Mouse (Mus musculus): ENCODE measurements around the gene Shank2. TPM values are rescaled to one million over a fixed set of nuclear protein-coding genes. Genes with fewer than 3 reads are reported as not detected.

The Shank2 gene
- polyA plus RNA-seq, 1 experiment from 2014 or later, result 1.2 TPM

GRCm38 (mm10) chr7:144441466-144441865, 439.7 kb downstream of the Shank2 start:
- Histone ChIP-seq H3K9ac (replicated peaks; ENCODE audit: low read depth, low read length) (no peak overlapping the region), H3K4me3 (ENCODE audit: low read depth, low read length) (no peak overlapping the region), H3K4me2 (replicated peaks; ENCODE audit: low read depth, low read length) (no peak overlapping the region), H3K4me1 (ENCODE audit: control insufficient read depth, insufficient read depth, low read length) (no peaks in the 10 kb centered on the region), H3K9me3 (ENCODE audit: control insufficient read depth, low read depth, low read length) (no peaks in the 10 kb centered on the region), H3K27me3 (ENCODE audit: control insufficient read depth, insufficient read depth, low read length) (no peaks in the 10 kb centered on the region), H3K36me3 (ENCODE audit: control insufficient read depth, insufficient read depth, low read length) (peaks cover 83% of the 10 kb centered on the region), H3K27ac (ENCODE audit: low read length) (no peak overlapping the region)
- 90% methylated on average over 11 of the region's 11 CpGs for WGBS
- ATAC-seq (ENCODE audit: insufficient number of reproducible peaks, insufficient read depth, low FRiP score, low read depth), result no peak

GRCm38 (mm10) chr7:144441976-144442375, 440.2 kb downstream of the Shank2 start:
- Histone ChIP-seq H3K9me3 (ENCODE audit: control insufficient read depth, low read depth, low read length) (no peaks in the 10 kb centered on the region), H3K9ac (replicated peaks; ENCODE audit: low read depth, low read length) (no peak overlapping the region), H3K27me3 (ENCODE audit: control insufficient read depth, insufficient read depth, low read length) (no peaks in the 10 kb centered on the region), H3K36me3 (ENCODE audit: control insufficient read depth, insufficient read depth, low read length) (peaks cover 79% of the 10 kb centered on the region), H3K27ac (ENCODE audit: low read length) (no peak overlapping the region), H3K4me3 (ENCODE audit: low read depth, low read length) (no peak overlapping the region), H3K4me1 (ENCODE audit: control insufficient read depth, insufficient read depth, low read length) (no peaks in the 10 kb centered on the region), H3K4me2 (replicated peaks; ENCODE audit: low read depth, low read length) (no peak overlapping the region)
- no peak for ATAC-seq (ENCODE audit: insufficient number of reproducible peaks, insufficient read depth, low FRiP score, low read depth)
- 90% methylated on average over 4 of the region's 4 CpGs for WGBS

- H3K36me3 ChIP-seq (ENCODE audit: control insufficient read depth, insufficient read depth, low read length), result peaks cover 71% of the 10 kb centered on the region
- no peak overlapping the region for H3K9ac ChIP-seq (replicated peaks; ENCODE audit: low read depth, low read length)
- WGBS, result 86% methylated on average over 7 of the region's 7 CpGs
- no peaks in the 10 kb centered on the region for H3K4me1 ChIP-seq (ENCODE audit: control insufficient read depth, insufficient read depth, low read length)
- no peak overlapping the region for H3K4me3 ChIP-seq (ENCODE audit: low read depth, low read length)
- H3K27ac ChIP-seq (ENCODE audit: low read length), result no peak overlapping the region
- no peaks in the 10 kb centered on the region for H3K27me3 ChIP-seq (ENCODE audit: control insufficient read depth, insufficient read depth, low read length)
- no peak for ATAC-seq (ENCODE audit: insufficient number of reproducible peaks, insufficient read depth, low FRiP score, low read depth)
- H3K4me2 ChIP-seq (replicated peaks; ENCODE audit: low read depth, low read length), result no peak overlapping the region
- no peaks in the 10 kb centered on the region for H3K9me3 ChIP-seq (ENCODE audit: control insufficient read depth, low read depth, low read length)
Measured at GRCm38 (mm10) chr7:144444788-144445187, 443.1 kb downstream of the Shank2 start.

- H3K36me3 ChIP-seq (ENCODE audit: control insufficient read depth, insufficient read depth, low read length), result peaks cover 68% of the 10 kb centered on the region
- H3K4me1 ChIP-seq (ENCODE audit: control insufficient read depth, insufficient read depth, low read length), result no peaks in the 10 kb centered on the region
- no peaks in the 10 kb centered on the region for H3K9me3 ChIP-seq (ENCODE audit: control insufficient read depth, low read depth, low read length)
- WGBS, result 83% methylated on average over 3 of the region's 3 CpGs
- no peak for ATAC-seq (ENCODE audit: insufficient number of reproducible peaks, insufficient read depth, low FRiP score, low read depth)
- no peaks in the 10 kb centered on the region for H3K27me3 ChIP-seq (ENCODE audit: control insufficient read depth, insufficient read depth, low read length)
- H3K27ac ChIP-seq (ENCODE audit: low read length), result no peak overlapping the region
- no peak overlapping the region for H3K9ac ChIP-seq (replicated peaks; ENCODE audit: low read depth, low read length)
- no peak overlapping the region for H3K4me2 ChIP-seq (replicated peaks; ENCODE audit: low read depth, low read length)
- no peak overlapping the region for H3K4me3 ChIP-seq (ENCODE audit: low read depth, low read length)
Measured at GRCm38 (mm10) chr7:144447146-144447545, 445.4 kb downstream of the Shank2 start.

GRCm38 (mm10) chr7:144448186-144448585, 446.5 kb downstream of the Shank2 start:
- H3K4me3 ChIP-seq (ENCODE audit: low read depth, low read length), result no peak overlapping the region
- peaks cover 65% of the 10 kb centered on the region for H3K36me3 ChIP-seq (ENCODE audit: control insufficient read depth, insufficient read depth, low read length)
- no peaks in the 10 kb centered on the region for H3K9me3 ChIP-seq (ENCODE audit: control insufficient read depth, low read depth, low read length)
- H3K4me1 ChIP-seq (ENCODE audit: control insufficient read depth, insufficient read depth, low read length), result no peaks in the 10 kb centered on the region
- ATAC-seq (ENCODE audit: insufficient number of reproducible peaks, insufficient read depth, low FRiP score, low read depth), result no peak
- H3K4me2 ChIP-seq (replicated peaks; ENCODE audit: low read depth, low read length), result no peak overlapping the region
- H3K9ac ChIP-seq (replicated peaks; ENCODE audit: low read depth, low read length), result no peak overlapping the region
- no peak overlapping the region for H3K27ac ChIP-seq (ENCODE audit: low read length)
- 85% methylated on average over 1 of the region's 1 CpGs for WGBS
- no peaks in the 10 kb centered on the region for H3K27me3 ChIP-seq (ENCODE audit: control insufficient read depth, insufficient read depth, low read length)

GRCm38 (mm10) chr7:144449637-144450570, 448.2 kb downstream of the Shank2 start:
- H3K27ac ChIP-seq (ENCODE audit: low read length), result no peak overlapping the region
- H3K4me1 ChIP-seq (ENCODE audit: control insufficient read depth, insufficient read depth, low read length), result no peaks in the 10 kb centered on the region
- H3K27me3 ChIP-seq (ENCODE audit: control insufficient read depth, insufficient read depth, low read length), result no peaks in the 10 kb centered on the region
- H3K9me3 ChIP-seq (ENCODE audit: control insufficient read depth, low read depth, low read length), result no peaks in the 10 kb centered on the region
- no peak overlapping the region for H3K9ac ChIP-seq (replicated peaks; ENCODE audit: low read depth, low read length)
- H3K4me3 ChIP-seq (ENCODE audit: low read depth, low read length), result no peak overlapping the region
- ATAC-seq (ENCODE audit: insufficient number of reproducible peaks, insufficient read depth, low FRiP score, low read depth), result no peak
- peaks cover 74% of the 10 kb centered on the region for H3K36me3 ChIP-seq (ENCODE audit: control insufficient read depth, insufficient read depth, low read length)
- no peak overlapping the region for H3K4me2 ChIP-seq (replicated peaks; ENCODE audit: low read depth, low read length)
- WGBS, result 94% methylated on average over 13 of the region's 13 CpGs

- 91% methylated on average over 9 of the region's 9 CpGs for WGBS
- Histone ChIP-seq H3K9ac (replicated peaks; ENCODE audit: low read depth, low read length) (no peak overlapping the region), H3K4me1 (ENCODE audit: control insufficient read depth, insufficient read depth, low read length) (no peaks in the 10 kb centered on the region), H3K27me3 (ENCODE audit: control insufficient read depth, insufficient read depth, low read length) (no peaks in the 10 kb centered on the region), H3K36me3 (ENCODE audit: control insufficient read depth, insufficient read depth, low read length) (peaks cover 74% of the 10 kb centered on the region), H3K9me3 (ENCODE audit: control insufficient read depth, low read depth, low read length) (no peaks in the 10 kb centered on the region), H3K4me3 (ENCODE audit: low read depth, low read length) (no peak overlapping the region), H3K27ac (ENCODE audit: low read length) (no peak overlapping the region), H3K4me2 (replicated peaks; ENCODE audit: low read depth, low read length) (no peak overlapping the region)
- ATAC-seq (ENCODE audit: insufficient number of reproducible peaks, insufficient read depth, low FRiP score, low read depth), result no peak
Measured at GRCm38 (mm10) chr7:144450661-144451060, 448.9 kb downstream of the Shank2 start.

GRCm38 (mm10) chr7:144458881-144459280, 457.2 kb downstream of the Shank2 start:
- Histone ChIP-seq H3K4me2 (replicated peaks; ENCODE audit: low read depth, low read length) (no peak overlapping the region), H3K4me1 (ENCODE audit: control insufficient read depth, insufficient read depth, low read length) (no peaks in the 10 kb centered on the region), H3K9ac (replicated peaks; ENCODE audit: low read depth, low read length) (no peak overlapping the region), H3K27me3 (ENCODE audit: control insufficient read depth, insufficient read depth, low read length) (no peaks in the 10 kb centered on the region), H3K9me3 (ENCODE audit: control insufficient read depth, low read depth, low read length) (no peaks in the 10 kb centered on the region), H3K27ac (ENCODE audit: low read length) (no peak overlapping the region), H3K4me3 (ENCODE audit: low read depth, low read length) (no peak overlapping the region), H3K36me3 (ENCODE audit: control insufficient read depth, insufficient read depth, low read length) (peaks cover 96% of the 10 kb centered on the region)
- 95% methylated on average over 1 of the region's 1 CpGs for WGBS
- no peak for ATAC-seq (ENCODE audit: insufficient number of reproducible peaks, insufficient read depth, low FRiP score, low read depth)

All from stomach, embryonic 14.5 days (tissue).